Mouse (Mus musculus) adrenal gland, postnatal 25 days (tissue): Measurements from ENCODE around the gene Dpp6. TPM values are rescaled to one million over a fixed set of nuclear protein-coding genes. Genes with fewer than 3 reads are reported as not detected.

ENCODE experiments used
- DNase-seq: peaks from one replicate; pipeline ENCODE4 v3.0.0; 2021; ENCODE audit warnings: mixed read lengths
- total RNA-seq: library from RNA; stranded (reverse); gene quantifications from 2 replicates; pipeline ENCODE4 v1.2.3, GENCODE M21; 2021

Dpp6 gene
- total RNA-seq, 1 experiment from 2014 or later: 8.0 TPM

GRCm38 (mm10) chr5:27304115-27304514 lies 487.1 kb downstream of the Dpp6 start:
- no peak for DNase-seq

- DNase-seq: no peak
These were observed 489.6 kb downstream of the Dpp6 start for GRCm38 (mm10) chr5:27306497-27307152.

GRCm38 (mm10) chr5:27310217-27310616 lies 493.2 kb downstream of the Dpp6 start:
- DNase-seq: no peak

GRCm38 (mm10) chr5:27316674-27317073 lies 499.7 kb downstream of the Dpp6 start:
- DNase-seq: no peak

- DNase-seq: no peak
These were observed 500.3 kb downstream of the Dpp6 start for GRCm38 (mm10) chr5:27317264-27317663.

- DNase-seq: no peak
These were observed 500.8 kb downstream of the Dpp6 start for GRCm38 (mm10) chr5:27317832-27318231.

- no peak for DNase-seq
These were observed 502.7 kb downstream of the Dpp6 start for GRCm38 (mm10) chr5:27319731-27320130.

GRCm38 (mm10) chr5:27322895-27323792 lies 506.1 kb downstream of the Dpp6 start:
- DNase-seq: no peak

- no peak for DNase-seq
These were observed 507.4 kb downstream of the Dpp6 start for GRCm38 (mm10) chr5:27324346-27324928.

GRCm38 (mm10) chr5:27336698-27337097 lies 519.7 kb downstream of the Dpp6 start:
- no peak for DNase-seq

GRCm38 (mm10) chr5:27339196-27340030 lies 522.4 kb downstream of the Dpp6 start:
- no peak for DNase-seq

- no peak for DNase-seq
These were observed 525.3 kb downstream of the Dpp6 start for GRCm38 (mm10) chr5:27342276-27342675.

GRCm38 (mm10) chr5:27343626-27344025 lies 526.6 kb downstream of the Dpp6 start:
- no peak for DNase-seq

GRCm38 (mm10) chr5:27348181-27349095 lies 531.4 kb downstream of the Dpp6 start:
- peak; percentile 9 for DNase-seq

- no peak for DNase-seq
These were observed 540.6 kb downstream of the Dpp6 start for GRCm38 (mm10) chr5:27357630-27358029.

GRCm38 (mm10) chr5:27365946-27366345 lies 548.9 kb downstream of the Dpp6 start:
- no peak for DNase-seq

- no peak for DNase-seq
These were observed 553.8 kb downstream of the Dpp6 start for GRCm38 (mm10) chr5:27370814-27371213.

GRCm38 (mm10) chr5:27373931-27374330 lies 556.9 kb downstream of the Dpp6 start:
- no peak for DNase-seq

- peak; percentile 9 for DNase-seq
These were observed 558.8 kb downstream of the Dpp6 start for GRCm38 (mm10) chr5:27375841-27376240.

- DNase-seq: no peak
These were observed 563.8 kb downstream of the Dpp6 start for GRCm38 (mm10) chr5:27380656-27381385.
